Mouse (Mus musculus): ENCODE measurements around the gene Acp7.

- TF ChIP-seq CTCF (conservative IDR thresholded peaks at IDR 0.05; ENCODE audit: insufficient read depth, insufficient read length, low read depth, low read length) (no peak), POLR2A (IDR thresholded peaks at IDR 0.05; ENCODE audit: low read depth, low read length) (no peak)
Measured at GRCm38 (mm10) chr7:28596436-28597276, 34.5 kb downstream of the Acp7 start.

Measured in kidney, adult 2 months (tissue).